Mouse (Mus musculus): ENCODE results near the gene Stard5. TPM values are rescaled to one million over a fixed set of nuclear protein-coding genes. Genes with fewer than 3 reads are reported as not detected.
A peak's percentile ranks its signal among the peaks of the same experiment; 100 is the strongest.

Stard5 gene
- total and polyA plus RNA-seq, 3 experiments: 13.3 to 28.5 (median 21.1) TPM

DNA sequence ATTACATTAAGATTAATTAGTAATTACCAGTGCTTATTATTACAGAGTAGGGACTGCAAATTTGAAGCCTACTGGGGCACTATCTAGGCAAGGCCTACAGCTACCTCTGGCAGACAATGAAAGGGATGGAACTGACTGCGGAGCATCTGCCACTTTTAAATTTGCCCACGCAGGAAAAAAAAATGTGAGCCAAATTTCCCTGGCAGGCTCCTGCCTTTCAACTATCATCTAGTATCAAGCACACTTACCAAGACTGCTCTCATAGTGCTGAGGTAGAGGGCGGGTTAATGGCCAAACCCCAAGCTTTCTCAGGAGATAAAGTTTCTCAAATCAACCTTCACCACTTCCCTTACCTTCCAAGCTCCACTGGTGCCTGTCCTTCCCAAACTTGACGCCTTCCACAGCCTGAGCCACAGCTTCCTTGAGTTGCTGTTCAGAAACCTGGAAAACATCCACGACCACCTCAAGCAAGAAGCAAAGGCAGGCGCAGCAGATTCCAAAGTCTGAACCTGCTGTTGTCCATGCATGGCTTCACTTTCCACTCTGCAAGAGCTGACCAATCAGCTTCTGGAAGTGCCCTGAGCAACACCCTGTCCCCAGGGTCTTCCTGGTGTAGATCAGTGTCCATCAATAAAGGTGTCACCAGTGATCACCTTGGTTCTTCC lies 31.1 kb downstream of the Stard5 start:
- no peak for DNase-seq

GRCm38 (mm10) chr7:83666087-83666595 lies 34.4 kb downstream of the Stard5 start:
- DNase-seq: no peak

DNA sequence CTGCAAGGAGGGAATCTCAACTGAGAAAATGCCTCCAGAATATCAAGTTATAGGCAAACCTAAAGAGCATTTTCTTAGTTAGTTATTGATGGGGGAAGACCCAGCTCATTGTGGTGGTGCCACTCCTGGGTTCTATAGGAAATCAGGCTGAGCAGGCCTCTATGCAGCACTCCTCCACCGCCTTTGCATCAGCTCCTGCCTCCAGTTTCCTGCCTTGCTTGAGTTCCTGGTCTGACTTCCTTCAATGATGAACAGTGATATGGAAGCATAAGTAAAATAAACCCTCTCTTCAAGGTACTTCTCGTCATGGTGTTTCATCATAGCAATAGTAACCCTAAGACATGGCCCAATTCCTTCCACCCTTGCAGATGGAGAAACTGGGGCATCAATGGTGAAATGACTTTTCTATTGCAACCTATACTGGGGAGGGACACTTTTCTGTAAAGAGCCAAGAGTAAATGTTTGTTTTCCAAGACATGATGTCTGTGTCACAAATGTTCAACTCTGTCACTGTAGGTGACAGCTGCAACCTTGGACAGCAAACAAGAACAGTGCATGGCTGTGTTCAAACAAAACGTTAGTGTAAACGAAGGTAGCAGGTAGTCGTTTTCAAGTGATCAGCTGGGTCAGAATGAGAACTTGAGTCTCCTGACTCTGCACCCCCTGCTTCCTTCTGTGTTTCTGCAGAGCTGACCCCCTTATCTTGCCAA lies 36.3 kb downstream of the Stard5 start:
- DNase-seq: no peak

DNA sequence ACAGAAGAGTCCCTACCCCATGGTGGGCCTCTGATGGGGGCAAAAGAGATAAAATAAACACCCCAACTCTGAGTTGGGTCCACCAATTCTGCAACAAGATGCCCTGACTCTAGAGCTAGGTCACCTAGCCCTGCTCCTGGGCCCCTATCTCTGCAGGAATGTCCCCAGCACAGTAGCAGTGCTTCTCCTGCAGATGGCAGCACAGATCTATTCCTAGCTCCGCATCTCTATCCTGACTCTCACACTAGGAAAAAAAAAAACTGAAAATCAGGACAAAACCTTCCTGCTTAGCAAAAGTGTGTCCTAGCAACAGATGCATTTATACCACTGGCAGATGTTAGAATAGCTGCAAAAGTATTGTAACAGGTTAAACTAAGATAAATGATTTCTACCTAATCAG lies 37.0 kb downstream of the Stard5 start:
- DNase-seq: peak; percentile 58

DNA sequence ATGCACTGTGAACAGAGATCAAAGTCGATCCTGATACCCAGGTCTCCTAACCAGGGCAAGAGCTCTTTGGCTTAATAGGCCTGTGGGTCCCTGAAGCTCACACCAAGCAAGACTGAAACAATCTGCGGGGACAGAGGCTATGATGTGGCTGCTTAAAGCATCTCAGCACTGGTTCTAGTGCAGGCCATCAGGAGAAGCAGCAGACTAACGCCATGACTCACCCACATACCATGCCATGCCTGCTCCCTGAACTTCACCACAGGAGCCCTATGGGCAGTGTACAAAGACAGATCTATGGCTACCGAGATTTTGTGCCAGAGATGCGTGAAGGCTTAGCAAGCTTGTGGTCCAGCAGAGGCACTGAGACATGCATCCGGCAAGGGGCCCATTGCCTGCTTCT lies 39.8 kb downstream of the Stard5 start:
- DNase-seq: no peak

DNA sequence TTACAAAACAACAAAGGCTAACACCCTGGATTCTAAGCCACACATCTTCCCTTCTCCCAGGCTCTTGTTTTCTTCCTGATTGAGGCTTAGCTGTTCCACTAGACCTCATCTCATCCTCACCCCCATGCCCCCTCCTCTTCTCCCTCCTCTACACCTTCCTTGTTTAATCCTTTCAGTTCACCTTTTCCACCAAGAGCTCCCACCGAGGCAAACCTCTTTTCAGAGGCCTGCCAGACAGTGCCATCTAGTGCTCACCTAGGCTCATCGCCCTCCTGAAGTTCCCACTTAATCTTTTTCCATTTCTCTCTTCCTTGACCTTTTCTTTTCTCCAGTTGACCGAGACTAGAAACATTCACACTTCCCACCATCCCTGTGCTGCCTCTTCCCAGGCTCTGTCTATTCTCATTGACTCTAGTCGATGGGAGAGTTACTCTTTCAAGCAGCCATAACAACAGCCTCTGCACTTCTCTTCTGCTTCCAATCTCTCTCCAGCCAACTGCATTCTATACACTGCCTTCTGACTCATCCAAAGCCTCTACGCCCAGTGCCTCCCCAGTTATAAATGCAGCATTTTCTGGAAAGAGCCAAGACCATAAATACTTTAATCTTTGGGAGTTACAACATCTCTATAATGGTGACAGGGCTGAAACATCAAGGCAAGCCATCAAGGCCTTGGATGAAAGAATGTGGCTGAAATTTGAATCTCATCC lies 43.9 kb downstream of the Stard5 start:
- peak; percentile 24 for DNase-seq

- DNase-seq: no peak
Measured at GRCm38 (mm10) chr7:83677296-83677695, 45.5 kb downstream of the Stard5 start.

- DNase-seq: no peak
Measured at GRCm38 (mm10) chr7:83678506-83678905, 46.7 kb downstream of the Stard5 start.

- no peak for DNase-seq
Measured at GRCm38 (mm10) chr7:83682640-83683274, 51.0 kb downstream of the Stard5 start.

DNA sequence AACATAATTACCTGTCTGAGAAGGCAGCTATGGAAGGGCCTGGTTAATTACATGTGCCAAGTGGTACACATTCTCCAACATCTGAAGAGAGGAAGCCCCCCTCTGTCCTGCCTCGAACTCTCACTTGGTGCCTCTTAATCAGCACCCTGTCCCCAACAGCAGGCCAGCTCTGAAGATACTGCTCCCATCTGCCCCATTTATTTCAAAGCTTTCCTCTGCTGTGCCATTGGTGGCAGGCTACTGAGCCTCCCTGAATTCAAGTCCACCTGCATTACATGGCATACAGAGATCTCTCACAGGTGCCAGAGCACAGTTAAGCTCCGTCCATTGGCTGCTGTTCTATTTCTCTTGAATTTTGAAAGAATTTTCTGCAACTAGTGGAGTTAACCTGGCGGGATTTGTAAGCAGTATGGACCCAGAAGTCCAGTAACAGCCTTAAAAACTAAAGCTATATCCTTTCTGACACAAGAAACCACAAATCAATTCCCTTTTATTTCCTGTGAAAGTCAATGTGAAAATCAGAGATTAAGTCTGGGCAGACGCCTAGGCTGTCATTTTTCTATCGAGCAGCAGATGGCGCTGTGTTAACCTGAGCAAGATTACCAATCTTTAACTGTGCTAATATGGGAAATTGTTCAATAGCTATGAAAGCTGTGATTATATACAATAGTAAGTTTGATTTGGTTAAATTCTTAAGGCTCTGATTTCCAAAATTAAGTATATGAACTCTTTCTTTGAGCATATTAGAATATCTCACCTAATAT lies 63.9 kb downstream of the Stard5 start:
- DNase-seq: no peak

DNA sequence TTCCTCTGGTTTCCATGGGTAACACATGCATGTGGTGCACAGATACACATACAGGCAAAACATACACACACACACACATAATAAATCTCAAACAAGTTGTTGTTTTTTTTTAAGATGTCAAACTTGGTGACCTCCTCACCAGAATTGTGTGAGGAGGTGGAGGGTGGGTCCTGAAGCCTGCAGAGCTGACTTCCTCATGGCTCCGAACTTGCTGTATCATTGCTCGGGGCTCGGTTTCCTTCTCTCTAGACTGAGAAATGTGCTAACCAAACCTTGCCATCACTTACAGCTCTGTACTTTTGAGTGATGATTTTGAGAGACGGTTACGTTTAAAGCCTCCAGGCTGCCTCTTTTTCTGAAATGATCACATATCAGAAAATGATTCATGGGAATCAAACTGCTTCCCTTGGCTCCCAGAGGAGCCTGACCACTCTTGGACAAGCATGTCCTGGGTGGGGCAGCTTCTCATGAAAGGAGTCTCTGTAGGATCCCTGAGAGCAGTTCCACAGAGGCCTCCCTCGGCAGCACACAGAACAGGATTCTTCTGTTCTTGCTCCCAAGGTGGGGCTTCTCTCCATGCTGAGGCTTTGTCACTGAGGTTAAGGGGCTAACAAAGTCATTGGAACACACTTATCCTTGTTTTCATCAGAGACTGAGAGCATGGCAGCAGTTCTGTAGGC lies 67.4 kb downstream of the Stard5 start:
- no peak for DNase-seq

Other genes starting within 250 kb of the Stard5 start
- under 1 TPM; 0.12 to 0.17 TPM for gene Tmc3, start 47.0 kb upstream of the Stard5 start, total RNA-seq (2021)
- 0.08 and 0.26 TPM in 2 replicates for gene Tmc3, start 47.0 kb upstream of the Stard5 start, polyA plus RNA-seq (2012; rRNA removed)
- gene Il16, start 113.8 kb downstream of the Stard5 start, total RNA-seq (2021): 1 to 10 TPM; 3.4 to 5.7 TPM
- gene Il16, start 113.8 kb downstream of the Stard5 start, polyA plus RNA-seq (2012; rRNA removed): 1.9 and 2.0 TPM in 2 replicates
- under 1 TPM; 0.35 to 0.45 TPM for gene Cfap161, start 162.9 kb downstream of the Stard5 start, total RNA-seq (2021)
- gene Cfap161, start 162.9 kb downstream of the Stard5 start, polyA plus RNA-seq (2012; rRNA removed): not detected in 2 replicates